Mouse (Mus musculus) gastrocnemius, adult 18-20 months (tissue): Measurements from ENCODE around the gene Gm9945. TPM values are rescaled to one million over a fixed set of nuclear protein-coding genes. Genes with fewer than 3 reads are reported as not detected.

Experiments used
- DNase-seq: peaks from one replicate; pipeline ENCODE4 v3.0.0; 2021; ENCODE audit warnings: low spot score
- total RNA-seq, 2 experiments: library from RNA; stranded (reverse); gene quantifications; 2 replicates each; pipeline ENCODE4 v1.2.3; 2021

The Gm9945 gene
- total RNA-seq, 2 experiments from 2014 or later, result not detected

DNA sequence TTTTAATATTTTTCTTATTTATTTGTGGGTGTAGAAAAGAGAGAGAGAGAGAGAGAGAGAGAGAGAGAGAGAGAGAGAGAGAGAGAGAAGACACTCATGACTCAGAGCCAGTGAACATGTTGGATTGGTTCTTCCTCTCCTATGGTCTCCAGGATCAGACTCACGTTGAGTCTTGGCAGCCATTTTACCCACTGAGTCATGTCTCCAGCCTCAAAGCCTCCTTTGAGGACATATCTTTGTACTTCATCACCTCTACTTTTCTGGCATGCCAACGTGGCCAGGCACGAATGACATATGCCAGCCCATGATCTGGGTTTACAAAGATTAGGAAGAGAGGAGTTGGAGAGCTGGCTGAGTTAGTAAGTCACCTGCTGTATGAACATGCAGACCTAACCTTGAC, 19.8 kb upstream of the Gm9945 start:
- no peak for DNase-seq

GRCm38 (mm10) chr11:53461727-53462126, 18.2 kb upstream of the Gm9945 start:
- DNase-seq, result no peak

GRCm38 (mm10) chr11:53463551-53464424, 16.2 kb upstream of the Gm9945 start:
- no peak for DNase-seq

DNA sequence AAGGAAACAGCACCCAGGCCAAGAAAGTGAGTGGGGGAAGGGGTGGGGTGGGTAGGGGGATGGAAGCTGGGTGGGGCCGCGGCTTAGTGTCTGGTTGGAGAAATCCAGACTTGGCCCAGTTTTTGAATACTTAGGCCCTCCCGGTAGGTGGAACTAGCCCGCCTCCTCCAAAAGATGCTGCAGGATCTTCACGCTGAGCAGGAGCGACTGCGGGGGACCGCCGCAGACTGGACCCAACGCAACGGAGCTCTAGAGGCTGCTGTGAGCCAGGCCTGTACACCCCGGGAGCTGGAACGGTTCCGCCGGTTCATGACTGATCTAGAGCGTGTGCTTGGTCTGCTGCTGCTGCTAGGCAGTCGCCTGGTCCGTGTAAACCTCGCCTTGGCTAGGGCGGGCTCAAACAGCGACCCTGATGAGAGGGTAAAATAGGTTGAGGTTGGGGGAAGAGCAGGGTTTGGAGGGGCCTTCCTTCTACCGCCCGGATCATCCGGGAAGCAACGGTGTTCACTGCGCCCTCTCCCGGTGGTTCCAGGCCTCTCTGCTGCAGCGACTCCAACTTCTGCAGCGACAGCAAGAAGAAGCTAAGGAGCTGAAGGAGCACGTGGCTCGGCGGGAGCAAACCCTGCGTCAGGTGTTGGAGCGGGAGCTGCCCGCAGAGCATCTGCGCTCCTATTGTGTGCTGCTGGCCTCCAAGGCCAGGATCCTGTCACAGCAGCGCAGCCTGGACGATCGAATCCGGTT, 13.6 kb upstream of the Gm9945 start:
- peak; percentile 84 for DNase-seq

- peak; percentile 33 for DNase-seq
These were observed 10.5 kb upstream of the Gm9945 start for GRCm38 (mm10) chr11:53469294-53469967.

DNA sequence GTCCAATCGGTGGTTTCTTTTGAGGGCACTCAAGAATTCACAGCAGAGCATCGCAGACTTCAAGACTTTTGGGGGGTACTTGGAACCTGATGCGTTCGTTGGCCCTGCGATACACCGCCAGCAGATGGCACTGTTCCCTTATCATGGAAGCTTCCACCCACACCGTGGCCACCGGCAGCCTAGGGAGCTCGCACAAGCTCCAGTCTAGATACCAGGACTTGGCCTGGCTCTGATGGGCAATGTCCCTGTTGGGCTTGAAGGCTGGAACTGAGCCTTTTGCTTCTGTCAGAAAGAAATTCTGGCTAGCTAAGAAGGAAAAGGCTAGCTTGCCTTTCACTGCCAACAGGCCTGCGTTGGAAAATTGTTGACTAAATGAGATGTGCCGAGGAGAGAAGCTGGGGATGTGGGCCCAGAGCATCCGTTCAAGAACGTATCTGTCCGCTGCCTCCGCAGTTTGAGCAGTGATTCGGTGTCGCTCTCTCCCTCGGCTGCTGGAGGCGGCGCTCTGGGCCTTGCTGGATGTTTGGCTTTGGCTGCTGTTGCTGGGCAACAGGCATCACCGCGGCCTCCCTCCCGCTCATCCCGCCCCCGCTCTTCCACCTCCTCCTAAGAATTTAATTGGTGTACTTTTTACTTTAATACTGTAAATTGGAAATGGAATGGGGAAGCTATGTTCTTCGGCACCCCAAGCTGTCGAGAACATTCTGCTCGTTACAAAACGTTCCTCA, 9.8 kb upstream of the Gm9945 start, which contains the start of gene Gm9837:
Gm9837 (minus strand) TSS at position 512 of the 728 bp plus-strand sequence.
- peak; percentile 90 for DNase-seq

- DNase-seq, result no peak
These were observed 7.3 kb upstream of the Gm9945 start for GRCm38 (mm10) chr11:53472709-53473108.

- DNase-seq, result no peak
These were observed 4.3 kb upstream of the Gm9945 start for GRCm38 (mm10) chr11:53475620-53476019.

GRCm38 (mm10) chr11:53477833-53478232, 2.1 kb upstream of the Gm9945 start:
- DNase-seq, result no peak

- no peak for DNase-seq
These were observed 1.4 kb upstream of the Gm9945 start for GRCm38 (mm10) chr11:53478383-53479170.

DNA sequence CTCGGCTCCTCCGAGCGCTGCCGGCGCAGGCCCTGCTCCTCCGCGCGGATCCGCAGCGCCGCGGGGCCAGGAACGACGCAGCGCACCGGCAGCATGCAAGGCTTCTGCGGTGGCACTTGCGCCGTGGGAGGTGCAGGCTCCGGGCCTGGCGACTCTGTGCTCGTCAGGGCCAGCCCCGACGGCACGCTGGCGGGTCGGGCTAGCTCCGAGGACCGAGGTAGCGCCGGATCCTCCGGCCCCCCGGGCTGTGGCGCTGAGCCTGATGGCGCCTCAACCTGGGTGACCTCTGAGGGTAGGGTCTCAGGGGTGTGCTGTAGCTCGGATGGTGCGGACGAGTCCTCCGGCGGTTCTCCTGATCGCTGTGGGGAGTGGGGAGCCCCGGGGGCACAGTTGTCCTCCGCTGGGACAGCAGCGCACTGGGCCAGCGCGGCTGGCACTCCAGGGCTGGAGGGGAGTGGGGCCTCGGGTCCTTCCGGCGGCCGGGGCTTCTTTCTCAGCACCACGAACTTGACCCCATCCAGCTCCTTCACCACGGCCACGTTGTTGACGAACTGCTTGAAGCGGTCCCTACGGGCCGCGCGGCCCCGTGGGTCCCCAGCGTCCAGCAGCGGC, 689 bp upstream of the Gm9945 start:
- no peak for DNase-seq

GRCm38 (mm10) chr11:53481088-53481730, 1.2 kb downstream of the Gm9945 start:
- no peak for DNase-seq

GRCm38 (mm10) chr11:53483159-53483891, 3.4 kb downstream of the Gm9945 start:
- no peak for DNase-seq

DNA sequence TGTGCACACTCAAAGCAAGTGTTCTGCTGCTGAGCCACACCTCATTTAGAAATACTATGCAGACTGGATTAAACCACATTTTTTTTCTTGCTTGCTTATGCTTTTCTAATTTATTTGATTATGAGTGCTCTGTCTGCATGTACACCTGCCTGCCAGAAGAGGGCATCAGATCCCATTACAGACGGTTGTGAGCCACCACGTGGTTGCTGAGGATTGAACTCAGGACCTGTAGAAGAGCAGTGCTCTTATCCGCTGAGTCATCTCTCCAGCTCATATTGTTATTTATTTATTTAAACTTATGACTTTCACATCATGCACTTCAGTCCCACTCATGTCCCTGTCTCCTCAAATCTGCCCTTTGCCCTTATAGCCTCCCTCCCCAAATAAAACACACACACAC, 5.8 kb downstream of the Gm9945 start:
- no peak for DNase-seq

- DNase-seq, result no peak
These were observed 6.4 kb downstream of the Gm9945 start for GRCm38 (mm10) chr11:53486351-53486750.

- DNase-seq, result no peak
These were observed 7.0 kb downstream of the Gm9945 start for GRCm38 (mm10) chr11:53486822-53487594.

DNA sequence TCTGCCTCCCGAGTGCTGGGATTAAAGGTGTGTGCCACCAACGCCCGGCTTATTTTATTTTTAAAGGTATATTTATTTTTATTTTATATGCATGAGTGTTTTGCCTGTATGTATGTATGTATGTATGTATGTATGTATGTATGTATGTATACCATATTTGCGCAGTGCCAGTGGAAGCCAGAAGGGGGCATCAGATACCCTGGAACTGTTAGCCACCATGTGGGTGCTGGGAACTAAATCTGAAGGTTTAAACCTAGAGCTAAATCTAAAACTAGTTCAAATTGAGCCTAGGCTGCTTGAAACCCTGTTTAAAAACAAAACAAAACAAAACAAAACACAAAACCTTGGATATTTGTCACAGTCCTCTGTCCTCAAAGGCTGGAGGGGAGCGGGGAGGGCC, 9.0 kb downstream of the Gm9945 start:
- DNase-seq, result no peak

DNA sequence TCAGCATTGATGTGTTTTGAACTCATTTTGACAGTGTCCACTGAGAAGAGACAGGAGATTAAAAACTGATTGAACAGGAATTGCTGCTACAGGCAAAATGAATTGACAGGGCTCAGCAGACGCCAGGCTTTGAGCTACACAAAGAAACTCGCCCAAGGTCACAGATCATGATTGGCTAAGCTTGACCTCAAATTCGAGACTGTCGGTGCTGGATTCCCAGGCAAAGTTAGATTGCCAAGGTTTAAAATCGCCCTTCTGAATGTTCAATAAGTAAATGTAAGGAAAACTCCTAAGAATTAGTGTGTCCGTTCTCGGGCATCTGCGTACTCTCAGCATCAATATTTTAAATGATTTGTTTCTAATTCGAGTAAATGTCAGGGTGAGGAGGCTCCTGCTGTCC, 9.5 kb downstream of the Gm9945 start:
- DNase-seq, result no peak
